Mouse (Mus musculus) embryonic facial prominence, embryonic 14.5 days (tissue): ENCODE measurements around the gene 1110017D15Rik. TPM values are rescaled to one million over a fixed set of nuclear protein-coding genes. Genes with fewer than 3 reads are reported as not detected.
A peak's percentile ranks its signal among the peaks of the same experiment; 100 is the strongest.

Experiments used
- ATAC-seq: fragments of 200-750 bp; cut with Nextera tagmentation; 2 replicates; pipeline ENCODE4 v1.8.0; 2017; ENCODE audit warnings: low read depth, moderate number of reproducible peaks, moderate TSS enrichment
- DNase-seq: peaks from one replicate; pipeline ENCODE4 v3.0.0-alpha.2; 2015; ENCODE audit warnings: low spot score
- H3K27ac ChIP-seq: fragments of 300-500 bp; sonication (generic); replicated peaks from 2 replicates; pipeline ENCODE4 v1.5.1; 2014; ENCODE audit warnings: low read depth, mild to moderate bottlenecking, low read length, moderate library complexity
- H3K27me3 ChIP-seq: fragments of 300-500 bp; sonication (generic); replicated peaks from 2 replicates; pipeline ENCODE4 v1.6.1; 2014; ENCODE audit warnings: low read length; ENCODE audit not compliant: control insufficient read depth, insufficient read depth
- H3K36me3 ChIP-seq: fragments of 300-500 bp; sonication (generic); 2 replicates; pipeline ENCODE4 v1.6.1; 2014; ENCODE audit warnings: low read length, mixed read lengths; ENCODE audit not compliant: control insufficient read depth, insufficient read depth
- H3K4me1 ChIP-seq: fragments of 300-500 bp; sonication (generic); 2 replicates; pipeline ENCODE4 v1.6.1; 2014; ENCODE audit warnings: antibody characterized with exemption, low read length; ENCODE audit not compliant: control insufficient read depth, insufficient read depth
- H3K4me2 ChIP-seq: fragments of 300-500 bp; sonication (generic); 2 replicates; pipeline ENCODE4 v1.6.1; 2014; ENCODE audit warnings: low read depth, mild to moderate bottlenecking, low read length, moderate library complexity, mixed read lengths
- H3K4me3 ChIP-seq: fragments of 300-500 bp; sonication (generic); 2 replicates; pipeline ENCODE4 v1.5.1; 2014; ENCODE audit warnings: low read depth, mild to moderate bottlenecking, low read length
- H3K9ac ChIP-seq: fragments of 300-500 bp; sonication (generic); 2 replicates; pipeline ENCODE4 v1.6.1; 2014; ENCODE audit warnings: low read depth, mild to moderate bottlenecking, low read length, moderate library complexity, mixed read lengths
- H3K9me3 ChIP-seq: fragments of 300-500 bp; sonication (generic); 2 replicates; pipeline ENCODE4 v1.6.1; 2016; ENCODE audit warnings: low read length; ENCODE audit not compliant: control insufficient read depth
- WGBS: fragments of 180-500 bp; shearing (Covaris S2); extraction: QIAGEN DNeasy Blood & Tissue Kit; methylation state at CpG from one replicate; pipeline ENCODE4 v1.1.7; 2014; 5-methylcytosine and 5-hydroxymethylcytosine counted together
- polyA plus RNA-seq: library from polyadenylated mRNA; unstranded; fragments of >200 nt; fragmentation: Nextera tagmentation; extraction: Ambion mirVana; gene quantifications from 2 replicates; pipeline ENCODE4 v1.2.1, GENCODE M21; 2014

The 1110017D15Rik gene
- 6.0 and 16.3 TPM in 2 replicates for polyA plus RNA-seq

DNA sequence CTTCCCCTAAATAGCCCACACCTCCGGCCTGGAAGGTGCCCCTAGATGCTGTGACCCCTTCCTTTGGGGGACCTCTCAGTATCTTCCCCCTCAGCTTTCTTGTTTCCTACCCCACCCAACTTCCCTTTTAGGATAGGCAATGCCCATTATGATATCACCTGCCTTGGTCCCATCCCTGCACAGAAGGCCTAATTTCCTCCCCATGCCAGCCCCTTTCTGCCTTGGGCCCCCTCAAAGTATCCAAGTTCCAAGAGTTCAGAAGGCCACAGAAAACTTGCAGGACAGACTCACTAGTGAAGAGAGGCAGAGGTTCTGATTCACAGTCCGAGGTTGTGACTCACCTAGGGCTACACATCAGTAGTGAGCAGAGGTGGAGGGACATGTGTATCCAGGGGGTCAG lies at the start of gene 1110017D15Rik:
Gene 1110017D15Rik (minus strand): TSS at position 101 of the 400 bp plus-strand sequence.
- Histone ChIP-seq H3K36me3 (no peaks in the 10 kb centered on the region), H3K4me2 (no peak within 1 kb of the TSS), H3K4me1 (0 out of 2 replicates have a peak, but pooled peaks cover 9% of the 10 kb centered on the region), H3K27ac (no peak within 1 kb of the TSS), H3K27me3 (peaks cover 5% of the 10 kb centered on the region; the same call in 1 of the 2 replicates), H3K9ac (no peak within 1 kb of the TSS), H3K9me3 (no peaks in the 10 kb centered on the region), H3K4me3 (no peak within 1 kb of the TSS)
- ATAC-seq (no peak), DNase-seq (no peak)
- 83% methylated on average over 2 of the region's 2 CpGs for WGBS

DNA sequence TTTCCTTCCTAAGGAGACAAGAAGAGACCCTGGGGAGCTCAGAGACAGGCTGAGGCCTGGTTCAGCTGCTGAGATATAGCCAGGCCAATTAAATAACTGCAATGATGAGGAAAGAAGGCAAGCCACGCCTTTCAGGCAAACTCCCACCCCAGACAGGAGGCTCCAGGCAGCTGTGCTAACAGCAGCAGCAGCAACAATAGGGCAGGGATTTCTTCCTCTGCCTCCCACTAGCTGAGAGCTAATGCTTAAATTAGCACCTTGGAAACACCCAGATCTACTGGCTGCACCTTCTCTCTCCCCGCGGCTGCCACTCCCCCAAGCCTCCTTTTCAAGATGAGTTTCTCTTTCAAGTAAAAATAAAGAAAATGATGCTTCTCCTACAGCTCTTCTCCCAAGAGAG lies 49.0 kb upstream of the 1110017D15Rik start:
- Histone ChIP-seq H3K27ac (no peak overlapping the region; the same call in 1 of the 2 replicates), H3K27me3 (peaks cover 7% of the 10 kb centered on the region; the same call in 1 of the 2 replicates), H3K36me3 (no peaks in the 10 kb centered on the region), H3K4me2 (no peak overlapping the region), H3K9me3 (no peaks in the 10 kb centered on the region), H3K4me1 (peaks cover 9% of the 10 kb centered on the region), H3K9ac (no peak overlapping the region), H3K4me3 (no peak overlapping the region)
- DNase-seq = peak; percentile 57
- WGBS = 13% methylated on average over 3 of the region's 3 CpGs
- ATAC-seq = peak; percentile 14; the same call in 1 of the 2 replicates

DNA sequence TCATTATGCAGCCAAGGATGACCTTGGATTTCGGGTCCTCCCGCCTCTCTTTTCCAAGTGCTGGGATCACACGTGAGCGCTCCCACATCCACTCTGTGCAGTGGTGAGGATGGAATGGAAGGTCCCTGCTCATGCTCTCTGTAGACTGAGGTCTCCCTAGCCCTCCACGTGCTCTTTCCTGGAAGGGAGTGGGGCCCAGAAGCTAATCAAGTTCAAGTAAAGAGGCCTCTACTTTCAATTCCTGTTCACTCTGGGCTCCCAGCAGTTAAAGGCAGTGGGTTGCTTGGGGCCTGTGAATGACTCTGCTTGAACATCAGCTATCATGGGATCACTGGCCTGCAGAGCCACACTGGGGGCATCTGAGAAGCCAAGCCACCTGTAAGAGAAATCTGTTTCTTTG lies 46.2 kb upstream of the 1110017D15Rik start:
- Histone ChIP-seq H3K4me1 (peaks cover 3% of the 10 kb centered on the region), H3K27me3 (peaks cover 6% of the 10 kb centered on the region; the same call in 1 of the 2 replicates), H3K4me2 (no peak overlapping the region), H3K4me3 (no peak overlapping the region), H3K36me3 (no peaks in the 10 kb centered on the region), H3K9ac (no peak overlapping the region), H3K9me3 (no peaks in the 10 kb centered on the region), H3K27ac (no peak overlapping the region)
- DNase-seq (no peak), ATAC-seq (no peak)
- 82% methylated on average over 5 of the region's 5 CpGs for WGBS

DNA sequence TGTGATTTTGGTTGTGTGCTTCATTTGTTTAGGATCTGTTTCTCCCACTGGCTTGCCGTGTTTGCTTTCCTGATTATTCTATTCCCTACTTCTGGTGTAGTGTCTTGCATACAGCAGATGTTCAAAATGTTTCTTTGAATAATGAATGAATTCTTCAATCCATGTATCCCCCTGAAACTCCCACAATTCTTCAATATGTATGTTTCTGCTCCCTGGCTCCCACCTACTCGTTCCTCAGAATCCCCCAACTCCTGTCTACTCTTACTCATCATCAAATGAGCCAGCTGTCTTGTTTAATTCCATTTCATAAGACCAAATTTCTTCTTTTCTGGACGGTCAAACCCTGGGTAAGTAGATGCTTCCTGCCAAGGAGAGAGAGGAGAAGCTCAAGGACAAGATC lies 40.0 kb upstream of the 1110017D15Rik start:
- H3K9ac ChIP-seq = no peak overlapping the region
- no peak overlapping the region for H3K4me2 ChIP-seq
- H3K9me3 ChIP-seq = no peaks in the 10 kb centered on the region
- ATAC-seq (no peak), DNase-seq (no peak)
- 62% methylated on average over 3 of the region's 3 CpGs for WGBS
- H3K27ac ChIP-seq = no peak overlapping the region
- no peaks in the 10 kb centered on the region for H3K36me3 ChIP-seq
- no peaks in the 10 kb centered on the region for H3K27me3 ChIP-seq
- no peak overlapping the region for H3K4me3 ChIP-seq
- H3K4me1 ChIP-seq = peaks cover 3% of the 10 kb centered on the region; the same call in 1 of the 2 replicates

DNA sequence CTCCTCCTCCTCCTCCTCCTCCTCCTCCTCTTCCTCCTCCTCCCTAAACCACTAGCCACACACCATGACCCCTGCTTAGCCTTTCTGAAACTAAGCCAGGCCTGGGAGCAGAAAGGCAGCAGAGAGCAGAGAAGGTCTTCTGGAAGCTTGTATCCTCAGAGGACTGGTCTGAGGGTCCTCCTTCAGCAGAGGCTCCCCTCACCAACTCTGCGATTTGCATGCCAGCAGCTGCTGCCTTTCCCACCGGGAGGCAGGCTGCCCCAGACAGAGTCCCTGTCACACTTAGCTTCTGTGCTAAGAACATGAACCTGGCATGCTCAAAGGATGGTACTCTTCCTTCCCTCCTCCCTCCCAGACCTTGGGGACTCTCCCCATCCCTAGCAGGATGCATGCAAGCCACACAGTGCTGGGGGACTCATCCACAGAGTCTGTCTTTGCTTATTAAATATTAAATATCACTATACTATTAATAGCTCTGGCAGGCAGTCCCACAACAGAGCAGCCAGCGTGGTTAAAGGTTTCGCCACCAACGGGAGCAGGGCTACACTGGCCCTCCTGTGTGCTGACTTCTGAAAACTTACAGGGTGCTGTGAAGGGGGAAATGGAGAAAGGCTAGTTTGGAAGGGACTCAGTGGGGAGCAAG lies 39.3 kb upstream of the 1110017D15Rik start:
- H3K36me3 ChIP-seq = no peaks in the 10 kb centered on the region
- H3K27me3 ChIP-seq = no peaks in the 10 kb centered on the region
- no peak overlapping the region for H3K27ac ChIP-seq
- peaks cover 3% of the 10 kb centered on the region; the same call in 1 of the 2 replicates for H3K4me1 ChIP-seq
- DNase-seq (no peak), ATAC-seq (peak; percentile 36; the same call in 1 of the 2 replicates)
- 52% methylated on average over 5 of the region's 5 CpGs for WGBS
- no peak overlapping the region for H3K4me2 ChIP-seq
- H3K4me3 ChIP-seq = no peak overlapping the region
- no peaks in the 10 kb centered on the region for H3K9me3 ChIP-seq
- no peak overlapping the region for H3K9ac ChIP-seq

DNA sequence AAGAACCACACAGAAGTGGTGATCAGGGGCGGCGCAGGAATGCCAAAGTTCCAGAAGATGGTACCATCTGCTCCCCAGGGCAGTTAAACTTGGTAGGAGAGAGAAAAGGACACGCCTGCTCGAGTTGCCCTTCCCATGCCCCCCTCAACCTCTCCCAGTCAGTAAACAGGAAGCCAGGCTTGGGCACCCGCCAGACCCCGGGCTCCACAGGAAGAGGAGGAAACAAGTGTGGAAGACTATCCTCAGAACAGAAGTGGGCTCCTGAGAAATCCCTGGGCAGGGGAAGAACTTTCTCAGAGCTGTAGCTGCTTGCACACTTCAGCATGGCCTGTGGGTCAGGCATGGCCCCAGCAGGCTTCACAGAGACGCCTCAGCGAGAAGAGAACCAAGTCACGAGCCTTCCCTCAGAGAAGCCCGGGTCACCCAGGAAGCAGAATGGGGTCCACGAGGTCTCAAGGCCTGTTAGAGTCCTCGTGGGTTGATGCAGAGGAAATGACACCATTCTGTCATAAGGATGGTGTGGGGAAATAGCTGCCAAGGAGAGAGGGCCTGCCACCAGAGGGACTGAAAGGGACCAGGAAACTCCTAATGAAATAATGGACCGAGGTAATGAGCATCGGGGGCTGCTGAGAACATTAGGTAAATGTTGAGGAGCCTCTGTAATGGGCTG lies 38.0 kb upstream of the 1110017D15Rik start:
- Histone ChIP-seq H3K9me3 (no peaks in the 10 kb centered on the region), H3K9ac (no peak overlapping the region), H3K4me1 (peaks cover 3% of the 10 kb centered on the region; the same call in 1 of the 2 replicates), H3K4me2 (no peak overlapping the region), H3K27me3 (no peaks in the 10 kb centered on the region), H3K4me3 (no peak overlapping the region), H3K36me3 (no peaks in the 10 kb centered on the region), H3K27ac (peak overlapping the region; percentile 10; the same call in 1 of the 2 replicates)
- ATAC-seq (no peak), DNase-seq (peak; percentile 43)
- 61% methylated on average over 14 of the region's 14 CpGs for WGBS

DNA sequence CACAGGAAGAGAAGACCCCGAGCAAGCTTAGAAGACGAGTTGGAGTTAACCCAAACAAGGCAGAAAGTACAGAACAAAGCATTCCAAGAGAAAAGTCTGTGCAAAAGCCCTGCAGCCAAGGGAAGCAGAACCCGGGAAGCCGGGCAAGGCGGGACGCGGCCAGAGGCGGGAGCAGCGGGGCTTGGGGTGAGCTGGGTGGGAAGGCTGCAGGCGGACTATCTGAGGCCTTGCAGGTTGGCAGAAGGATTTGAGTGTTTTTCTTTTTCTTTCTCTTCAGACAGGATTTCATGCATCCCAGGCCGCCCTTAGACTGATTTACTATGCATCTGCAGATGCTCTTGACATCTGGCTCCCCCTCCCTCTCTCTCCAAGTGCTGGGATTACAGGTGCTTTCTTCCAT lies 36.0 kb upstream of the 1110017D15Rik start:
- Histone ChIP-seq H3K27me3 (no peaks in the 10 kb centered on the region), H3K27ac (no peak overlapping the region), H3K4me2 (no peak overlapping the region), H3K4me1 (peaks cover 3% of the 10 kb centered on the region; the same call in 1 of the 2 replicates), H3K36me3 (no peaks in the 10 kb centered on the region), H3K4me3 (no peak overlapping the region), H3K9ac (no peak overlapping the region), H3K9me3 (no peaks in the 10 kb centered on the region)
- WGBS = 44% methylated on average over 10 of the region's 11 CpGs
- DNase-seq = no peak
- ATAC-seq = no peak

DNA sequence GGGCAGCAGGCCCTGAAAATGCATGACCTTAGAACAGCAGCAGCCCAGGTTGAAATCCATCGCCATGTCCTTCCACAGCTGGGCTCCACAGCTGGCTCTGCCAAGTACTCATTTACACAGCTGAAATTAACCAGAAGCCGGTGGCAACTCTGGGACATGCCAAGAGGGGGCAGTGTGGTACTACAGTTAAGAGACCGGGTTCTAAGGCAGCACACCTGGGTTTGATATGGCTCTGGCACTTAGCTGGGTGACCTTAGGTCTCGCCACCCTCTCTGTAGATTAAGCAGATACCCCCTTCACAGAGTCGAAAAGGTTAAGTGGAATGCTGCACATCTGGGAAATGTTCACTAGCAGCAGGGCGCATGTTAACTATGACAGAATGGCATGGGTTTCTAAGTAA lies 35.4 kb upstream of the 1110017D15Rik start:
- no peak overlapping the region for H3K27ac ChIP-seq
- H3K27me3 ChIP-seq = no peaks in the 10 kb centered on the region
- no peak overlapping the region for H3K4me3 ChIP-seq
- DNase-seq (peak; percentile 79), ATAC-seq (peak; percentile 61; the same call in 1 of the 2 replicates)
- no peak overlapping the region for H3K9ac ChIP-seq
- no peak overlapping the region for H3K4me2 ChIP-seq
- no peaks in the 10 kb centered on the region for H3K9me3 ChIP-seq
- WGBS = 19% methylated on average over 6 of the region's 6 CpGs
- H3K4me1 ChIP-seq = peaks cover 3% of the 10 kb centered on the region; the same call in 1 of the 2 replicates
- H3K36me3 ChIP-seq = no peaks in the 10 kb centered on the region
